Mouse (Mus musculus) stomach, embryonic 16.5 days (tissue): Measurements from ENCODE around the gene Arpp19. TPM values are rescaled to one million over a fixed set of nuclear protein-coding genes. Genes with fewer than 3 reads are reported as not detected.

Experiments used
- ATAC-seq: fragments of 200-750 bp; cut with Nextera tagmentation; 2 replicates; pipeline ENCODE4 v1.8.0; 2017; ENCODE audit warnings: moderate number of reproducible peaks, moderate TSS enrichment; ENCODE audit not compliant: insufficient read depth, low FRiP score
- H3K27ac ChIP-seq: fragments of 300-500 bp; sonication (generic); 2 replicates; pipeline ENCODE4 v1.5.1; 2014; ENCODE audit warnings: low read length
- H3K27me3 ChIP-seq: fragments of 300-500 bp; sonication (generic); 2 replicates; pipeline ENCODE4 v1.6.1; 2014; ENCODE audit warnings: low read length, control low read depth, mixed read lengths; ENCODE audit not compliant: control insufficient read depth, insufficient read depth
- H3K36me3 ChIP-seq: fragments of 300-500 bp; sonication (generic); 2 replicates; pipeline ENCODE4 v1.6.1; 2014; ENCODE audit warnings: low read length; ENCODE audit not compliant: control insufficient read depth, insufficient read depth
- H3K4me1 ChIP-seq: fragments of 300-500 bp; sonication (generic); 2 replicates; pipeline ENCODE4 v1.6.1; 2014; ENCODE audit warnings: low read length, control low read depth, mixed read lengths; ENCODE audit not compliant: control insufficient read depth, insufficient read depth
- H3K4me2 ChIP-seq: fragments of 300-500 bp; sonication (generic); 2 replicates; pipeline ENCODE4 v1.6.1; 2014; ENCODE audit warnings: low read depth, low read length, mixed read lengths
- H3K4me3 ChIP-seq: fragments of 300-500 bp; sonication (generic); replicated peaks from 2 replicates; pipeline ENCODE4 v1.5.1; 2014; ENCODE audit warnings: mild to moderate bottlenecking, low read length
- H3K9ac ChIP-seq: fragments of 300-500 bp; sonication (generic); 2 replicates; pipeline ENCODE4 v1.6.1; 2014; ENCODE audit warnings: low read length
- H3K9me3 ChIP-seq: fragments of 300-500 bp; sonication (generic); replicated peaks from 2 replicates; pipeline ENCODE4 v1.6.1; 2016; ENCODE audit warnings: low read length, control low read depth; ENCODE audit not compliant: control insufficient read depth
- WGBS: fragments of 180-500 bp; shearing (Covaris S2); extraction: QIAGEN DNeasy Blood & Tissue Kit; methylation state at CpG from one replicate; pipeline ENCODE4 v1.1.7; 2014; 5-methylcytosine and 5-hydroxymethylcytosine counted together
- polyA plus RNA-seq: library from polyadenylated mRNA; unstranded; fragments of >200 nt; fragmentation: Nextera tagmentation; extraction: Ambion mirVana; gene quantifications from 2 replicates; pipeline ENCODE4 v1.2.1, GENCODE M21; 2015

Gene Arpp19
- polyA plus RNA-seq, 1 experiment from 2014 or later = 295 TPM

DNA sequence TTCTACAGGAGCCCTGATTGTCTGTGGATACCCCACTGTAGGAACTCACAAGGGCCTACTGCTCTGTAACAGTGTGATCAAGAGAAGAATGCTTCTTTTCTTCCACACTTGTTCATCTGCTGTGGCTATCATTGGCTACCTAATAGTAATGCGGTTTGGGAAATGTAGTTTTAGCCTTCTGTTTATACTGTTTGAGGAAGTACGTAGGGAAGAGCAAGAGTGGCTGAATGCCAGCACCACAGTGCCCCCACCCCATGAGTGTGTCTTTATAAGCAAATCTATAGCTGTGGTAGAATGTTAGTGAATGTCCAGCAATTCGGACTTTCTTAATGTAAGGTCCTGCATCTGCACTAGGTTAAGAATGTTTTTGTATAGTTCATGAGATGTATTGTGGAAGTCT lies 11.7 kb downstream of the Arpp19 start:
- Histone ChIP-seq H3K9me3 (no peaks in the 10 kb centered on the region), H3K27ac (peak overlapping the region; percentile 37; the same call in 1 of the 2 replicates), H3K4me2 (no peak overlapping the region), H3K9ac (no peak overlapping the region), H3K4me1 (0 out of 2 replicates have a peak, but pooled peaks cover 4% of the 10 kb centered on the region), H3K36me3 (no peaks in the 10 kb centered on the region), H3K4me3 (no peak overlapping the region), H3K27me3 (no peaks in the 10 kb centered on the region)
- 47% methylated on average over 3 of the region's 3 CpGs for WGBS
- no peak for ATAC-seq

DNA sequence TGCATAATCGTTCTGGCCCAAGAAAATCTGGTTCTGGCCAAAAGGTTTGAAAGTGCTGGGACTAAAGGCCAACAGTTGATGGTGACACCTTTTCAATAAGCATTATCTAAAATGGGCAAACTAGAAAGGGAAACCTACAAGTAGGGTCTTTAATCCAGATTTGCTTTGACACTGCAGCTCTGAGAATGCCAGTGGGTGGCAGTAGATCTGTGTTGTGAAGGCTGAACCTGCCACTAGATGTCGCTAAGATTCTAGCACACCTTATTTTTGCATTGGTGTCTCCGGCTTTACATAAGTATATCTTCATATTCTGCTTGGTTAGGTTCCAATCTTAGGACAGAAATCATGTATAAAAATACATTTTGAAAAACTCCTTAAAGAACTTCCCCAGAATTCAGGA lies 12.6 kb downstream of the Arpp19 start:
- Histone ChIP-seq H3K9ac (no peak overlapping the region), H3K9me3 (no peaks in the 10 kb centered on the region), H3K27me3 (no peaks in the 10 kb centered on the region), H3K4me3 (no peak overlapping the region), H3K4me1 (0 out of 2 replicates have a peak, but pooled peaks cover 4% of the 10 kb centered on the region), H3K27ac (no peak overlapping the region), H3K4me2 (no peak overlapping the region), H3K36me3 (no peaks in the 10 kb centered on the region)
- WGBS = 24% methylated on average over 3 of the region's 3 CpGs
- ATAC-seq = no peak

DNA sequence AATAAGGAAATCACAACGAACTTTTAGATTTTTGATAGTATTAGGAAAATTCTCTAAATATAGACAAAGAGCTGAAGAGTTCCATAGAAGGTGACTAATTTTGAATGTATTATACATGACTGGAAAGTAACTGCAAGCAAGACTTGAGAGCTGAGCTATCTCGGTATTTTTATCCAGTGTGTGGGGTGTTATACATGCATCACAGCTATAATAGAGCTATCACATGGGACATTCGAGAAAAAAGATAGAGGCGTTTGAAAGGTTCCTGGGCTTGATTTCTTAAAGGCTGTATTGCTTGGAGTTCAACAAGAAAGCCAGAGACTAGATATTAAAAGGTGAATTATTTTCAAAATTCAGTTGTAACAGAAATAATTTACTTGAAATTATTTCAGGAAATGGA lies 14.4 kb downstream of the Arpp19 start:
- no peak for ATAC-seq
- 0 out of 2 replicates have a peak, but pooled peaks cover 4% of the 10 kb centered on the region for H3K36me3 ChIP-seq
- 0 out of 2 replicates have a peak, but pooled peaks cover 4% of the 10 kb centered on the region for H3K4me1 ChIP-seq
- WGBS = 78% methylated on average over 4 of the region's 4 CpGs
- no peaks in the 10 kb centered on the region for H3K27me3 ChIP-seq
- H3K9me3 ChIP-seq = no peaks in the 10 kb centered on the region
- no peak overlapping the region for H3K9ac ChIP-seq
- no peak overlapping the region for H3K27ac ChIP-seq
- H3K4me3 ChIP-seq = no peak overlapping the region
- H3K4me2 ChIP-seq = no peak overlapping the region

DNA sequence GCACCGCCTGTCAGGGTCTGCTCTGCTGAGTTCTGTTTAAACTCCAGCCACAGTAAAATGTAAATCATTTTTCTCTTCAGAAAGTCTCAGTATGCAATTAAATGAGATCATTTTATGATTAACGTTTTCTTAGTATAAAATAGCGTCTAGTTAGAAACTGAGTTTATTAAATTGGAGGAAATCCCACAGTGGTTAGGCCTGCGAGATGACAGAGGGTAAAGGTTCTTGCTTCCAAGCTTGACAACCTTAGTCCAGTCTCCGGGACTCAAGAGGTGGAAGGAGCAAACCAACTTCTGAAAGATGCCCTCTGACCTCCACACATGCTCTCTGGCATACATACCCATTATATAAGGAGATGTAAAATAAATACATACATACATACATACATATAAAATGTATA lies 17.6 kb downstream of the Arpp19 start:
- Histone ChIP-seq H3K27me3 (no peaks in the 10 kb centered on the region), H3K4me3 (no peak overlapping the region), H3K27ac (no peak overlapping the region), H3K9ac (no peak overlapping the region), H3K4me2 (no peak overlapping the region), H3K4me1 (no peaks in the 10 kb centered on the region), H3K9me3 (no peaks in the 10 kb centered on the region), H3K36me3 (0 out of 2 replicates have a peak, but pooled peaks cover 7% of the 10 kb centered on the region)
- ATAC-seq = no peak
- WGBS = 67% methylated on average over 5 of the region's 5 CpGs

DNA sequence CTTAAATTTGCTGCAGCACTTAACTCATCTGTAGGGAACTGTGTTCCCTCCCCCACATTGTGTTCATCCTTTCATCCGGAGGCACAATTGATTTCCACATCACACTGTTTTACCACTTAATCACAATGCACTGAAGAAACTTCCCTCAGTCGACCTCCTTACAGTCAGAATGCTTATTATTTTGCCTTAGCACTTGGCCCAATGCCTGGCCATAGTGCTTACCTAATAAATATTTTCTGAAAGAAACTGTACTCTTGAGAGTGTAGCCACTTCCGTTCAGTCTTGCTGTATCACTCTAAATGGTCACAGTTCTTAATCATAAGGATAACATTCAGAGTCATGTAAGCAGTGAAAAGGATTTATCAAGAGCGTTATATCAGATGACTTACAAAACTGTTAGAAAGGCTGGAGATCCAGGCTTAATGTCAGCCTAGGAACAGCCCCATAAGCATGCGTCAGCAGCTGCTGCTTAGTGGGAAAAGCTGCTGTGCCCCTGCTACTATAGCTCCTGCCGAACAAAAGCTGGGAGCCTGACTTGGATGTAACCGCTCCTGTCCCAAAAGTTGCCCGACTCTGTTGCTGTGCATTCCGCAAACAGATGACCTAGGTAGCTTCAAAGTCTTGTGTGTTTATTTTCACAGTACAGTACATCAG lies 27.4 kb downstream of the Arpp19 start:
- Histone ChIP-seq H3K4me2 (no peak overlapping the region), H3K4me3 (no peak overlapping the region), H3K4me1 (no peaks in the 10 kb centered on the region), H3K9ac (no peak overlapping the region), H3K27ac (no peak overlapping the region), H3K36me3 (no peaks in the 10 kb centered on the region), H3K9me3 (no peaks in the 10 kb centered on the region), H3K27me3 (no peaks in the 10 kb centered on the region)
- WGBS = 53% methylated on average over 9 of the region's 9 CpGs
- no peak for ATAC-seq

- Histone ChIP-seq H3K9me3 (no peaks in the 10 kb centered on the region), H3K27ac (peak within 1 kb of the TSS; percentile 90), H3K36me3 (no peaks in the 10 kb centered on the region), H3K27me3 (no peaks in the 10 kb centered on the region), H3K4me2 (peak within 1 kb of the TSS; percentile 99), H3K9ac (peak within 1 kb of the TSS; percentile 90), H3K4me1 (peaks cover 7% of the 10 kb centered on the region; the same call in 1 of the 2 replicates), H3K4me3 (peak within 1 kb of the TSS; percentile 86)
- 21% methylated on average over 23 of the region's 23 CpGs for WGBS
- ATAC-seq = no peak; the same call in none of the 2 replicates
These were observed 33.1 kb downstream of the Arpp19 start, which contains the start of gene Myo5a for GRCm38 (mm10) chr9:75070457-75071028. Gene Myo5a, plus strand, starts transcription at chr9:75071015.

GRCm38 (mm10) chr9:75071029-75071705 lies 33.8 kb downstream of the Arpp19 start:
- Histone ChIP-seq H3K4me2 (peak overlapping the region; percentile 99), H3K9ac (peak overlapping the region; percentile 90), H3K27ac (peak overlapping the region; percentile 90), H3K4me1 (peaks cover 7% of the 10 kb centered on the region; the same call in 1 of the 2 replicates), H3K4me3 (peak overlapping the region; percentile 86), H3K9me3 (no peaks in the 10 kb centered on the region), H3K36me3 (no peaks in the 10 kb centered on the region), H3K27me3 (no peaks in the 10 kb centered on the region)
- under 1% methylated on average over 73 of the region's 92 CpGs for WGBS
- peak; percentile 98 for ATAC-seq

DNA sequence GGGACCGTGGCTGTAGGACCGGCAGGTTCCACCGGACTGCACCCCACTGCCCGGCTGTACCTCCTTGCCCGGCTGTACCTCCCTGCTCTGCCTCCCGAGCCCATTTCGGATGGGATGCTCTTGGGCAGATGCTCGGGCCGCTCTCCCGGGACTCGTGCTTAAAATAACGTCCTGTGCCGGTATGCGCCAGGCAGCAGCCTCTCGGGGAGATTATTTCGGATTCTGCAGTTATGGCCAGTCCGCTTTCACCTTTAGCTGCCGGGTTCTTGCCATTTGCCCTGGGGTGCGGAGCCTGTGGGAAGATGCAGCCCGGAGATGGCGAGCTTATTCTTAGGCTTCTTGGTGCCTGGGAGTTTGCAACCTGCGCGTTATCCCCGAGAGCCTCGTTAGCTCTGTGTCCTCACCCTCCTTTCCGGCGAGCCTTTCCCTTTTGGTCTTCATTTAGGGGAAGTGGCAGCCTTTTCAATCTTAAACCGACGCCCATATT lies 34.3 kb downstream of the Arpp19 start:
- Histone ChIP-seq H3K36me3 (no peaks in the 10 kb centered on the region), H3K9me3 (no peaks in the 10 kb centered on the region), H3K4me1 (peaks cover 7% of the 10 kb centered on the region; the same call in 1 of the 2 replicates), H3K27ac (peak overlapping the region; percentile 90), H3K4me3 (peak overlapping the region; percentile 86), H3K9ac (peak overlapping the region; percentile 90), H3K27me3 (no peaks in the 10 kb centered on the region), H3K4me2 (peak overlapping the region; percentile 99)
- under 1% methylated on average over 29 of the region's 29 CpGs for WGBS
- no peak; the same call in 1 of the 2 replicates for ATAC-seq

DNA sequence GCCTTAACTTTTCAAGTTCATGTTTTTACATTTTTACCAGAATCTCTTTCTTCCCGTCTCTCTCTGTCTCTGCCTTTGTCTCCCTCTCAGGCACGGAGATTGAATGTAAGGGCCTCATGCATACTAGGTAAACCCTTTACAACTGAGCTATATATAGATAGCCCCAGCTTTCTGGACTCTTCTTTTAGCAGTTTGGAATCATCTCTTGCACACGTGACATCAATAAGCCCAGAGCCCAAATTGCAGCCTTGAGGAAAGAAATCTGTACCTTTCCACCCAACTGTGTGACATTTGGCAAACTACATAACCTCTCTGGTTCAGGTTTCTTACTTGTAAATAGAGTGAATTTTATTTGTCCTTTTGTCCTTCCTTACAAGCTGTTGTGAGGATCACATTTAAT lies 34.9 kb downstream of the Arpp19 start:
- Histone ChIP-seq H3K4me2 (peak overlapping the region; percentile 99), H3K9ac (no peak overlapping the region), H3K27ac (no peak overlapping the region), H3K4me1 (peaks cover 7% of the 10 kb centered on the region; the same call in 1 of the 2 replicates), H3K4me3 (peak overlapping the region; percentile 86), H3K36me3 (no peaks in the 10 kb centered on the region), H3K27me3 (no peaks in the 10 kb centered on the region), H3K9me3 (no peaks in the 10 kb centered on the region)
- ATAC-seq = no peak
- WGBS = 48% methylated on average over 3 of the region's 3 CpGs
